Mouse (Mus musculus): ENCODE results near the gene Il34. TPM values are rescaled to one million over a fixed set of nuclear protein-coding genes. Genes with fewer than 3 reads are reported as not detected.

Gene Il34
- polyA plus RNA-seq, 1 experiment from 2014 or later = 5.2 TPM

DNA sequence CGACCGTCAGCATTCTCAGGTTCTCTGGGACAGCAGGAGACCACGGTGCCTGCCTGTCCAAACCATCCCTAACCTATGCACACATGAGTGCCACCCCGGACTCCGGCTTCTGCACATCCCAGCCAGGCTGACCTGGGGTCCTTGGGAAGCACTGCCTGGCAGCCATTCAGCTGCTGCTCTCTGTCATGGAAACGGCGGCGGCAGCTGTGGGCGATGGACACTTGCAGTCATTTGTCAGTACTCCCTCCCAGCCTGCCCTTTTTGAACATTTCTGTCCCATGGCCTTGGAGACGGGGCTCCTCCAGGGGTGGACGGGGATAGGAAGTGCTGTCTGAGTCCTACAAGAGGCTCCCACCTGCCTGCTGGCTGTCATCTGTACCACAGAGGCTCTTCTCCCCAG is 97.3 kb downstream of the Il34 start:
- Histone ChIP-seq H3K4me2 (ENCODE audit: low read length) (no peak overlapping the region), H3K4me1 (replicated peaks; ENCODE audit: insufficient read depth, low read length) (peaks cover 16% of the 10 kb centered on the region), H3K9me3 (replicated peaks; ENCODE audit: low read length) (no peaks in the 10 kb centered on the region), H3K27me3 (ENCODE audit: insufficient read depth, low read length) (no peaks in the 10 kb centered on the region), H3K27ac (no peak overlapping the region), H3K36me3 (ENCODE audit: insufficient read depth, low read length) (peaks cover 5% of the 10 kb centered on the region; the same call in 1 of the 2 replicates), H3K9ac (ENCODE audit: low read depth, low read length) (no peak overlapping the region), H3K4me3 (replicated peaks; ENCODE audit: low read depth, low read length) (no peak overlapping the region)
- DNase-seq (ENCODE audit: low spot score) (no peak), ATAC-seq (replicated peaks; ENCODE audit: low FRiP score, low read depth) (no peak)
- no peak for TF ChIP-seq CTCF (IDR thresholded peaks at IDR 0.05; ENCODE audit: low read depth)
- 81% methylated on average over 11 of the region's 11 CpGs for WGBS

DNA sequence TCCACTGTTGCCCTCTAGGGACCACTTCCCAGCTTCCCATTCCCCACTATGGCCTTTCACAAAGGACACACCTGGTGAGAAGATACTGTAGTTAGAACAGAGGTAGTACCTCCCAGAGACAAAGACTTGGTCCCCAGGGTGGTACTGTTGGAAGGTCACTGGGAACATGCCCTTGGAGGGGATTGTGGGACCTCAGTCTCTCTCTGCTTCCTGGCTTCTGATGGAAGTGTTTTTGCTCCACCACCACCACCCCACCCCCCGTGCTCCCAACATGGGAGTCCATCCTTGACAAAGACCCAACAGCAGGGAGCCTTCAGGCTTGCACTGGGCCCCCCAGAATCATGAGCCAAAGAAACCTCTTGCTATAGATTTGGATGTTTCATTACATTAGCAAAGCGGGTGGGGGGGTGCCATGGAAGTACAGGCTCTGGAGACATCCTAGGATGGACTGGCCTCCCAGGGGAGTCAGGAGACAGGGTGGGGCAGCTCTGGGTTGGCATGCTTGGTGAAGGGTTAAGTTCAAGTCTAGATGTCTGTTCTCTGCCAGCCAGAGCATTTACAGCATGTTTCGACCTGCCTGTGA is 99.3 kb downstream of the Il34 start:
- 95% methylated on average over 3 of the region's 3 CpGs for WGBS
- ATAC-seq (replicated peaks; ENCODE audit: low FRiP score, low read depth) (no peak), DNase-seq (ENCODE audit: low spot score) (no peak)
- Histone ChIP-seq H3K27me3 (ENCODE audit: insufficient read depth, low read length) (no peaks in the 10 kb centered on the region), H3K4me3 (replicated peaks; ENCODE audit: low read depth, low read length) (no peak overlapping the region), H3K4me2 (ENCODE audit: low read length) (no peak overlapping the region), H3K9me3 (replicated peaks; ENCODE audit: low read length) (no peaks in the 10 kb centered on the region), H3K4me1 (replicated peaks; ENCODE audit: insufficient read depth, low read length) (peaks cover 24% of the 10 kb centered on the region), H3K27ac (no peak overlapping the region), H3K36me3 (ENCODE audit: insufficient read depth, low read length) (0 out of 2 replicates have a peak, but pooled peaks cover 2% of the 10 kb centered on the region), H3K9ac (ENCODE audit: low read depth, low read length) (no peak overlapping the region)
- TF ChIP-seq CTCF (IDR thresholded peaks at IDR 0.05; ENCODE audit: low read depth) = no peak

DNA sequence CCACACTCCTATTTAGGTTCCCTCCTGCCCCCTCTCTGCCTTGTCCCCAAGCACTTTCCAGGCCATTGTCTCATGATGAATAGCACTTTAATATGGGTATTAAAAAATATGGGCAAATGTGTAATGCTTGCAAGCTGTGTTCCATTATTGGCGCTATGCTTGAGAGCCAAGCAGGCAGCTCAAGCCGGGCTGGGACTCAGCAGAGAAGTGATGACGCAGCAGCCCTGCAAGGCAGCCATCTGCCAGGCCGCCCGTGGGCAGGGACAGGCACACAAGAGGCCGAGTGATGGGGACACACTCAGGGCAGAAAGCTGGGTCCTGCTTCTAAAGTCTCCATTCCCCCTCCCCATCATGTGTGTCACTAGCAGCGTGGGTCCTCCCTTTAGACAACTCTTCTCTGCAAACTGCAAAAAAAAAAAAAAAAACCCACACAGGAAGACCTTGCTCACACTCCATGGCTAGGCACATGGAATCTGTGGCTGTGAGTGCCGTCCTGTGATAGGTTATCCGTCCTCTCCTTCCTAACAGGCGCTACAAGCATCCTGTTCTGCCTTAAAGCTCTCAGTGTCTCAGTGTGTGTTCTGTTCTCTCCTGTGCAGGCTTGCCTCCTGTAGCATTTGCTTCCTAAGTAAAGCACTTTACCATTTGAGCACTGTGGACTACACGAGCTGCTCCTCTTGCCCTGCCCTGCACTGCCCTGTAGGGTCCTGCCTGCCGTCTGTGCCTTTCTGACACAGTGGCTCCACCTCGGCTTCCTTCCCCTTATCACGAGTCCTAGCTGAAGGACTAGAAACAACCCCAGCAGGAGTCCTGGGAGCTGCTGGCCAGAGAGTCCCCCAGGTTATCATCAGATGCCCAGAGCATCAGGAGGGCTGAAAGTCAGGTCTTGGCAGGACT is 100.1 kb downstream of the Il34 start:
- Histone ChIP-seq H3K27me3 (ENCODE audit: insufficient read depth, low read length) (no peaks in the 10 kb centered on the region), H3K9me3 (replicated peaks; ENCODE audit: low read length) (no peaks in the 10 kb centered on the region), H3K4me2 (ENCODE audit: low read length) (no peak overlapping the region), H3K4me1 (replicated peaks; ENCODE audit: insufficient read depth, low read length) (peaks cover 24% of the 10 kb centered on the region), H3K27ac (no peak overlapping the region), H3K9ac (ENCODE audit: low read depth, low read length) (no peak overlapping the region), H3K36me3 (ENCODE audit: insufficient read depth, low read length) (0 out of 2 replicates have a peak, but pooled peaks cover 2% of the 10 kb centered on the region), H3K4me3 (replicated peaks; ENCODE audit: low read depth, low read length) (no peak overlapping the region)
- DNase-seq (ENCODE audit: low spot score) (no peak), ATAC-seq (replicated peaks; ENCODE audit: low FRiP score, low read depth) (no peak)
- 60% methylated on average over 14 of the region's 14 CpGs for WGBS
- TF ChIP-seq CTCF (IDR thresholded peaks at IDR 0.05; ENCODE audit: low read depth) = no peak

DNA sequence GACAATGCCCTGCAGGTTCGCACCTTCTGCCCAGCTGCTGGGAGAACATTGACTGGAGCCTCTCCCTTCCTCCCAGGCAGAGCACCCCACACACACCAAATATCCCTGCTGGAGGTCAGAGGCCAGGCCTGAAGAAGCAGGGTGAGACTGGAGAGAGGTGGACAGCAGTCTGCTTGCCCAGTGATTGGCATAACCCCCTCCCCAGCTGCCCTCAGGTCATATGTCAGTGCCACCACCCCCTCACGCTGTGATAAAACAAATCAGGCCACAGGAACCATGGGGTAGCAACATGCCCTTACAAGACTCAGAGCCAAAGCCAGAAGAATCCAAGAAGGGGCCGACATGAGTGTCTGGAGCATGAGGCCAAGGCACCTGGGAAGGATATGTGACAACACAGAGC is 101.6 kb downstream of the Il34 start:
- H3K9me3 ChIP-seq (replicated peaks; ENCODE audit: low read length) = no peaks in the 10 kb centered on the region
- H3K4me2 ChIP-seq (ENCODE audit: low read length) = no peak overlapping the region
- no peaks in the 10 kb centered on the region for H3K27me3 ChIP-seq (ENCODE audit: insufficient read depth, low read length)
- H3K4me1 ChIP-seq (replicated peaks; ENCODE audit: insufficient read depth, low read length) = peaks cover 24% of the 10 kb centered on the region
- no peak overlapping the region for H3K27ac ChIP-seq
- WGBS = 50% methylated on average over 3 of the region's 3 CpGs
- TF ChIP-seq CTCF (IDR thresholded peaks at IDR 0.05; ENCODE audit: low read depth) = no peak
- no peak overlapping the region for H3K9ac ChIP-seq (ENCODE audit: low read depth, low read length)
- 0 out of 2 replicates have a peak, but pooled peaks cover 2% of the 10 kb centered on the region for H3K36me3 ChIP-seq (ENCODE audit: insufficient read depth, low read length)
- H3K4me3 ChIP-seq (replicated peaks; ENCODE audit: low read depth, low read length) = no peak overlapping the region
- ATAC-seq (replicated peaks; ENCODE audit: low FRiP score, low read depth) = no peak
- DNase-seq (ENCODE audit: low spot score) = no peak

DNA sequence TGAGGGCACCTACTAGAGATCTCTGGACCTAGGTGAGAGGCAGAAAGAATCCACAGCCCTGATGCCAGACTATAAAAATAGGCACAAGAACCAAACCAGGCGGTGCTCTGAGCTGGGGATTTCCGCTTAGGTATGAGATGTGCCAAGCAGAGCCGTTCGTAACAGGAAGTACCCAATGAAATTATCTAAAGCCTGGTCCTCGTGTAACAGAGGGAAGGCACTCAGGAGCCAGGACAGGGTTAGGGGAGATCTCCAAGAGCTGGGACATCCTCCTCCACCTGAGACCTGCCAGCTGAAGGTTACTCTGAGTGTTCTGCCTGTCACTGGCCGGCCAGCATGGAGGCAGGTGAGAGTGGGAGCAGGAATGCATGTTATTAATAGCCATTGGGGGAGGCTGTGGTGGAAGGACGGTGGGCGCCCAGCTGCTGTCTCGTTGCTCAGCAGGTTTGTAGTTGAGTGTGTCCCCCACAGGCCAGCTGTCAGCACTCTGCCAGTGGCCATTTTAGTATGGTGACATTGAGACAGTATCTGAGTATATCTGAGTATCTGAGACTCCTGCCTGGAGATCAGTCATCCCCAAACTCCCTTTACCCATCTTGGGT is 102.2 kb downstream of the Il34 start:
- Histone ChIP-seq H3K4me3 (replicated peaks; ENCODE audit: low read depth, low read length) (no peak overlapping the region), H3K27me3 (ENCODE audit: insufficient read depth, low read length) (no peaks in the 10 kb centered on the region), H3K4me2 (ENCODE audit: low read length) (no peak overlapping the region), H3K4me1 (replicated peaks; ENCODE audit: insufficient read depth, low read length) (peaks cover 24% of the 10 kb centered on the region), H3K9ac (ENCODE audit: low read depth, low read length) (no peak overlapping the region), H3K27ac (peak overlapping the region; percentile 86), H3K9me3 (replicated peaks; ENCODE audit: low read length) (no peaks in the 10 kb centered on the region), H3K36me3 (ENCODE audit: insufficient read depth, low read length) (0 out of 2 replicates have a peak, but pooled peaks cover 2% of the 10 kb centered on the region)
- no peak for TF ChIP-seq CTCF (IDR thresholded peaks at IDR 0.05; ENCODE audit: low read depth)
- ATAC-seq (replicated peaks; ENCODE audit: low FRiP score, low read depth) = no peak
- no peak for DNase-seq (ENCODE audit: low spot score)
- 40% methylated on average over 9 of the region's 9 CpGs for WGBS
